Mouse (Mus musculus): ENCODE measurements at regions not wholly inside any gene's neighbourhood (a gene's known extent, or its start where the extent isn't known, plus 50 kb on each side); places are given as distances from the start of the nearest gene placed in this dataset.
A peak's percentile ranks its signal among the peaks of the same experiment; 100 is the strongest.
"Not testable (repeated sequence)": the region's sequence is repeated elsewhere in the genome, so short reads cannot be mapped to it uniquely, and the experiment has no call there.

GRCm38 (mm10) chrX:122935358-122935757 is 94.1 kb downstream of the Gm17521 start:
- no peak for DNase-seq (ENCODE audit: low spot score in 2 of 2)

DNA sequence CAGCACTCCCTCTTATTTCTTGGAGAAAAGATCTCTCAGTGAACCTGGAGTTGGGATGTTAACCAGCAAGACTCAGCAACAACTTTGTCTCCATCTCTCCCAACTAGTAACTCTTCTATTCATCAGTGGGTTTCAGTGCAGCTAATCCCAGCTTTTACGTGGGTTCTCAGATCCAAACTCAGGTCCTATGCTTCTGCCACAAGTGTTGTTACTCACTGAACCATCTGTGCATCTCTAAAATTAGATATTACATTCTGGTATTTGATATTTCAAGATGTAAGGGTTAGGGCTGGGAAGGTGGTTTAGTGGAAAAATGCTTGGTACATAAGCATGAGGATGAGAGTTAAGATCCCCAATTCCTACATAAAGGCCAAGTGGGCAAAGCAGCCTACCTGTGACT is 136.8 kb downstream of the Gm17521 start:
- DNase-seq (ENCODE audit: low spot score in 2 of 2), result peak in 1 of 2 experiments; percentile 1

DNA sequence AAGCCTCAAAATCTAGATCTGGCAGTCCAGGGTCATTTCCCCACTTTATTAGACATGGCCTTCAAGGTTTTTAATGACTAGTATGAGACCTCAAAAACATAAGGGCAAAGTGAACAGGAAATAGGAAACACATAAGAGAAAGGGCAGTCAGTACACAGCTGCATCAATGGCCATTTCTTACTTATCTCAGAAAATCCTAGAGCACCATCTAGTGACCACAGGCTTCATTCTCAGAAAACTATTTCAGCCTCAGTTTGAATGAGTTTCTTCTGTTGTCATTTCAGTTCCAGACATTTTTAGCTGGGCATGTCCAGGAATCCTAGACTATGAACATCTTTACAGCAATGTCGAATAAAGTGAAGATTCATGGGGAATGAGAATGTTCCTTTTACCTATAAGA is 175.0 kb downstream of the Gm17521 start:
- DNase-seq (ENCODE audit: low spot score in 2 of 2), result no peak

- not testable (repeated sequence) for DNase-seq (ENCODE audit: low spot score in 2 of 2)
These were observed 198.2 kb downstream of the Gm17521 start for GRCm38 (mm10) chrX:122831222-122831621.

GRCm38 (mm10) chrX:122826035-122826434 is 203.4 kb downstream of the Gm17521 start:
- peak; percentile 17 to 59 for DNase-seq (ENCODE audit: low spot score in 2 of 2)

Data from right cerebral cortex, adult 2 months (tissue).